Mouse (Mus musculus) forebrain, embryonic 14.5 days (tissue): ENCODE data around the gene Clca3a1. TPM values are rescaled to one million over a fixed set of nuclear protein-coding genes. Genes with fewer than 3 reads are reported as not detected.
"Not testable (repeated sequence)": the region's sequence is repeated elsewhere in the genome, so short reads cannot be mapped to it uniquely, and the experiment has no call there.

Experiments
- ATAC-seq: fragments of 200-750 bp; cut with Nextera tagmentation; 2 replicates; pipeline ENCODE4 v1.8.0; 2017; ENCODE audit warnings: mild to moderate bottlenecking, moderate library complexity
- DNase-seq: peaks from one replicate; pipeline ENCODE4 v3.0.0-alpha.2; 2015; ENCODE audit warnings: low spot score
- H3K27ac ChIP-seq: fragments of 300-500 bp; sonication (generic); 2 replicates; pipeline ENCODE4 v1.5.1; 2014; ENCODE audit warnings: low read depth, mild to moderate bottlenecking, control low read depth, low read length, moderate library complexity
- H3K27me3 ChIP-seq: fragments of 300-500 bp; sonication (generic); replicated peaks from 2 replicates; pipeline ENCODE4 v1.6.1; 2014; ENCODE audit warnings: low read length, control low read depth, mixed read lengths; ENCODE audit not compliant: control insufficient read depth, insufficient read depth
- H3K36me3 ChIP-seq: fragments of 300-500 bp; sonication (generic); 2 replicates; pipeline ENCODE4 v1.6.1; 2014; ENCODE audit warnings: low read length, control low read depth; ENCODE audit not compliant: control insufficient read depth, insufficient read depth
- H3K4me1 ChIP-seq: fragments of 300-500 bp; sonication (generic); 2 replicates; pipeline ENCODE4 v1.6.1; 2014; ENCODE audit warnings: antibody characterized with exemption, low read length, control low read depth; ENCODE audit not compliant: control insufficient read depth, insufficient read depth
- H3K4me2 ChIP-seq: fragments of 300-500 bp; sonication (generic); 2 replicates; pipeline ENCODE4 v1.6.1; 2014; ENCODE audit warnings: mild to moderate bottlenecking, control low read depth, low read length
- H3K4me3 ChIP-seq: fragments of 300-500 bp; sonication (generic); 2 replicates; pipeline ENCODE4 v1.5.1; 2014; ENCODE audit warnings: low read depth, low read length, control low read depth
- H3K9ac ChIP-seq: fragments of 300-500 bp; sonication (generic); 2 replicates; pipeline ENCODE4 v1.6.1; 2014; ENCODE audit warnings: mild to moderate bottlenecking, low read length, control low read depth, moderate library complexity
- H3K9me3 ChIP-seq: fragments of 300-500 bp; sonication (generic); replicated peaks from 2 replicates; pipeline ENCODE4 v1.6.1; 2016; ENCODE audit warnings: low read length, control low read depth, mixed read lengths; ENCODE audit not compliant: control insufficient read depth
- WGBS: fragments of 180-500 bp; shearing (Covaris S2); extraction: QIAGEN DNeasy Blood & Tissue Kit; methylation state at CpG from one replicate; pipeline ENCODE4 v1.1.7; 2014; 5-methylcytosine and 5-hydroxymethylcytosine counted together
- polyA plus RNA-seq: library from polyadenylated mRNA; unstranded; fragments of >200 nt; fragmentation: Nextera tagmentation; extraction: Ambion mirVana; gene quantifications from 2 replicates; pipeline ENCODE4 v1.2.1, GENCODE M21; 2014

Gene Clca3a1
- polyA plus RNA-seq: 0.38 and 0.47 TPM in 2 replicates

- Histone ChIP-seq H3K4me2 (no peak within 1 kb of the TSS), H3K27ac (no peak within 1 kb of the TSS), H3K9me3 (no peaks in the 10 kb centered on the region), H3K9ac (no peak within 1 kb of the TSS), H3K27me3 (no peaks in the 10 kb centered on the region), H3K36me3 (no peaks in the 10 kb centered on the region), H3K4me1 (no peaks in the 10 kb centered on the region), H3K4me3 (no peak within 1 kb of the TSS)
- ATAC-seq (no peak), DNase-seq (no peak)
- 88% methylated on average over 9 of the region's 11 CpGs for whole genome bisulfite sequencing
Measured at GRCm38 (mm10) chr3:144760592-144761309, at the start of gene Clca3a1. TSS of gene Clca3a1 (minus strand) at chr3:144760977.

- DNase-seq: peak; percentile 33
- H3K27ac ChIP-seq, H3K4me1 ChIP-seq, H3K4me2 ChIP-seq, H3K36me3 ChIP-seq, H3K27me3 ChIP-seq, H3K9me3 ChIP-seq, H3K4me3 ChIP-seq, H3K9ac ChIP-seq: not testable (repeated sequence)
- ATAC-seq: peak; percentile 83
- 58% methylated on average over 14 of the region's 17 CpGs for WGBS
Measured at GRCm38 (mm10) chr3:144808153-144808925, 47.6 kb upstream of the Clca3a1 start.

GRCm38 (mm10) chr3:144806626-144807025 is 45.8 kb upstream of the Clca3a1 start:
- H3K27ac ChIP-seq, DNase-seq, H3K36me3 ChIP-seq, H3K9ac ChIP-seq, H3K9me3 ChIP-seq, ATAC-seq, H3K4me1 ChIP-seq, H3K4me2 ChIP-seq, H3K4me3 ChIP-seq, H3K27me3 ChIP-seq: not testable (repeated sequence)
- 37% methylated on average over 2 of the region's 2 CpGs for WGBS

- no peak overlapping the region for H3K4me3 ChIP-seq
- DNase-seq (peak; percentile 37), ATAC-seq (no peak)
- H3K27ac ChIP-seq: no peak overlapping the region
- no peak overlapping the region for H3K4me2 ChIP-seq
- no peaks in the 10 kb centered on the region for H3K36me3 ChIP-seq
- WGBS: 39% methylated on average over 8 of the region's 8 CpGs
- no peak overlapping the region for H3K9ac ChIP-seq
- no peaks in the 10 kb centered on the region for H3K4me1 ChIP-seq
- no peaks in the 10 kb centered on the region for H3K9me3 ChIP-seq
- H3K27me3 ChIP-seq: no peaks in the 10 kb centered on the region
Measured at GRCm38 (mm10) chr3:144801861-144802260, 41.1 kb upstream of the Clca3a1 start.

- Histone ChIP-seq H3K4me2 (no peak overlapping the region), H3K4me3 (no peak overlapping the region), H3K36me3 (no peaks in the 10 kb centered on the region), H3K27me3 (no peaks in the 10 kb centered on the region), H3K9ac (no peak overlapping the region), H3K4me1 (no peaks in the 10 kb centered on the region), H3K9me3 (no peaks in the 10 kb centered on the region), H3K27ac (no peak overlapping the region)
- ATAC-seq: no peak
- 87% methylated on average over 11 of the region's 11 CpGs for WGBS
- no peak for DNase-seq
Measured at GRCm38 (mm10) chr3:144785181-144786148, 24.7 kb upstream of the Clca3a1 start.

- Histone ChIP-seq H3K4me1 (no peaks in the 10 kb centered on the region), H3K9ac (no peak overlapping the region), H3K27ac (no peak overlapping the region), H3K4me2 (no peak overlapping the region), H3K4me3 (no peak overlapping the region), H3K9me3 (no peaks in the 10 kb centered on the region), H3K36me3 (no peaks in the 10 kb centered on the region), H3K27me3 (no peaks in the 10 kb centered on the region)
- 91% methylated on average over 4 of the region's 4 CpGs for WGBS
- ATAC-seq (no peak), DNase-seq (no peak)
Measured at GRCm38 (mm10) chr3:144765161-144765560, 4.4 kb upstream of the Clca3a1 start.

GRCm38 (mm10) chr3:144761454-144761853 is 677 bp upstream of the Clca3a1 start:
- no peak overlapping the region for H3K9ac ChIP-seq
- H3K27ac ChIP-seq: no peak overlapping the region
- 82% methylated on average over 6 of the region's 6 CpGs for WGBS
- no peaks in the 10 kb centered on the region for H3K4me1 ChIP-seq
- ATAC-seq (no peak), DNase-seq (no peak)
- H3K4me3 ChIP-seq: no peak overlapping the region
- no peaks in the 10 kb centered on the region for H3K27me3 ChIP-seq
- no peaks in the 10 kb centered on the region for H3K9me3 ChIP-seq
- no peaks in the 10 kb centered on the region for H3K36me3 ChIP-seq
- no peak overlapping the region for H3K4me2 ChIP-seq

GRCm38 (mm10) chr3:144759719-144760118 is 1.1 kb downstream of the Clca3a1 start:
- H3K27ac ChIP-seq: no peak overlapping the region
- ATAC-seq: no peak
- H3K4me3 ChIP-seq: no peak overlapping the region
- H3K9me3 ChIP-seq: no peaks in the 10 kb centered on the region
- H3K9ac ChIP-seq: no peak overlapping the region
- H3K4me2 ChIP-seq: no peak overlapping the region
- H3K27me3 ChIP-seq: no peaks in the 10 kb centered on the region
- WGBS: 91% methylated on average over 3 of the region's 3 CpGs
- H3K36me3 ChIP-seq: no peaks in the 10 kb centered on the region
- DNase-seq: no peak
- H3K4me1 ChIP-seq: no peaks in the 10 kb centered on the region
